Mouse (Mus musculus) adrenal gland, postnatal 4 days (tissue): Measurements from ENCODE around the gene Sgo2a. TPM values are rescaled to one million over a fixed set of nuclear protein-coding genes. Genes with fewer than 3 reads are reported as not detected.
A peak's percentile ranks its signal among the peaks of the same experiment; 100 is the strongest.
"Not testable (repeated sequence)": the region's sequence is repeated elsewhere in the genome, so short reads cannot be mapped to it uniquely, and the experiment has no call there.

Source experiments
- DNase-seq, 2 experiments: peaks; one replicate each; pipeline ENCODE4 v3.0.0; 2021 to 2022; ENCODE audit warnings: low spot score in 2 of 2, mixed read lengths in 2 of 2
- long read RNA-seq, 2 experiments: library from polyadenylated mRNA; stranded (forward); transcript quantifications; one replicate each; pipeline ENCODE4 v2.0.0; 2021
- total RNA-seq, 2 experiments: library from RNA; stranded (reverse); gene quantifications; 2 replicates each; pipeline ENCODE4 v1.2.3; 2021

Sgo2a gene
- total RNA-seq: 1 to 10 TPM; 7.6 to 8.6 TPM
- long read RNA-seq, experiment 1, full-length matches to known transcripts: 1 of 1 reads
- long read RNA-seq, experiment 1, partial matches to known transcripts: 0 of 1 reads
- long read RNA-seq, experiment 1, other reads (novel, unspliced or antisense): 0 of 1 reads
- long read RNA-seq, experiment 2: 0 reads

- DNase-seq: peak; percentile 66 to 80
These were observed at the start of gene Sgo2a for GRCm38 (mm10) chr1:57995432-57996132. Sgo2a (plus strand) TSS chr1:57995971.

- no peak for DNase-seq
These were observed 48.0 kb upstream of the Sgo2a start for GRCm38 (mm10) chr1:57947552-57948347.

- DNase-seq: no peak
These were observed 46.6 kb upstream of the Sgo2a start for GRCm38 (mm10) chr1:57949195-57949594.

GRCm38 (mm10) chr1:57949716-57950115, 46.1 kb upstream of the Sgo2a start:
- DNase-seq: no peak

GRCm38 (mm10) chr1:57952509-57952908, 43.3 kb upstream of the Sgo2a start:
- no peak for DNase-seq

- DNase-seq: no peak
These were observed 42.0 kb upstream of the Sgo2a start for GRCm38 (mm10) chr1:57953586-57954375.

GRCm38 (mm10) chr1:57954376-57954765, 41.4 kb upstream of the Sgo2a start:
- DNase-seq: no peak

GRCm38 (mm10) chr1:57955774-57956173, 40.0 kb upstream of the Sgo2a start:
- DNase-seq: no peak

- peak; percentile 92 to 97 for DNase-seq
These were observed 26.2 kb upstream of the Sgo2a start for GRCm38 (mm10) chr1:57969327-57970271.

- no peak for DNase-seq
These were observed 24.2 kb upstream of the Sgo2a start for GRCm38 (mm10) chr1:57971588-57971987.

- DNase-seq: no peak
These were observed 18.9 kb upstream of the Sgo2a start for GRCm38 (mm10) chr1:57976860-57977259.

GRCm38 (mm10) chr1:57989052-57989600, 6.6 kb upstream of the Sgo2a start:
- no peak for DNase-seq

- no peak for DNase-seq
These were observed 4.5 kb upstream of the Sgo2a start for GRCm38 (mm10) chr1:57991277-57991676.

- no peak for DNase-seq
These were observed 403 bp downstream of the Sgo2a start for GRCm38 (mm10) chr1:57996133-57996615.

- DNase-seq: no peak
These were observed 2.4 kb downstream of the Sgo2a start for GRCm38 (mm10) chr1:57998146-57998545.

GRCm38 (mm10) chr1:58006388-58006787, 10.6 kb downstream of the Sgo2a start:
- not testable (repeated sequence) for DNase-seq

- no peak for DNase-seq
These were observed 23.1 kb downstream of the Sgo2a start, which contains the start of gene Kctd18 for GRCm38 (mm10) chr1:58018856-58019255. Kctd18 (minus strand) TSS chr1:58018956.

- no peak for DNase-seq
These were observed 31.9 kb downstream of the Sgo2a start for GRCm38 (mm10) chr1:58027707-58028106.

GRCm38 (mm10) chr1:58029636-58030117, 33.9 kb downstream of the Sgo2a start, which contains the start of gene Aox1:
Aox1 (plus strand) TSS chr1:58029931.
- peak in 1 of 2 experiments; percentile 30 for DNase-seq
